Mouse (Mus musculus) bone marrow macrophage, adult 2 months (primary cell): ENCODE measurements around the gene Dusp8.

Experiments used
- CTCF ChIP-seq: IDR thresholded peaks from 2 replicates; pipeline ENCODE4 v1.5.1; 2012; ENCODE audit warnings: low read depth, mild to moderate bottlenecking, low read length, moderate library complexity
- POLR2A ChIP-seq: IDR thresholded peaks from 2 replicates; pipeline ENCODE4 v1.6.1; 2012; ENCODE audit warnings: mild to moderate bottlenecking, low read depth, low read length, borderline replicate concordance

DNA sequence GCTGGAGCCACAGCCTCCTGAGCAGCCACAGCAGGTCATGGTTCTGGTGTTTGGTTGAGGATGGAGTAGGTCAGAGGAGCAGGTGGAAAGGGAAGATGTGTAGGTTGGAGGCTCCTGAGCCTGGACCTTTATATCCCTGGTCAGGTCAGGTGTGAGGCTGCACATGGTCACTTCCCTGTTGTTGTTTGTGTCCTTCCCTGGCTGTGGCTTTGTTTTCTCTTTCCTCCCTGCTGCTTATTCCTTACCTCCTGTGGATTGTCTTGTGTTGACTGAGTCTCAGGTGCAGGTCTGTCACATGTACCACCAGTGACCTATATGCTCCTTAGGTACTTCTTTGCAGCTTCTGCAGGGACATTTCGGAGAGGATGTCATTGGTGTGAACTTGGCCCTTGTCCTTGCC, 48.9 kb upstream of the Dusp8 start, which contains the start of gene Gm45337:
- TF ChIP-seq POLR2A = no peak
- TF ChIP-seq CTCF = no peak
